Mouse (Mus musculus): ENCODE measurements at regions not wholly inside any gene's neighbourhood (a gene's known extent, or its start where the extent isn't known, plus 50 kb on each side); places are given as distances from the start of the nearest gene placed in this dataset.

- CTCF ChIA-PET, result no interaction called here
- POLR2A ChIA-PET, result no interaction called here
These were observed 697.3 kb downstream of the Prdm13 start for GRCm38 (mm10) chr4:20988474-20988873.

GRCm38 (mm10) chr4:20973428-20973827, 712.3 kb downstream of the Prdm13 start:
- CTCF ChIA-PET, result no interaction called here
- POLR2A ChIA-PET, result no interaction called here

GRCm38 (mm10) chr4:20972136-20972875, 713.5 kb downstream of the Prdm13 start:
- ChIA-PET POLR2A (no interaction called here), CTCF (no interaction called here)

GRCm38 (mm10) chr4:20949696-20950095, 736.1 kb downstream of the Prdm13 start:
- POLR2A ChIA-PET, result interaction anchor here in 1 of 4 experiments (0.6 kb wide), 1 partner anchor 55 kb away, joined by 3 read pairs; no protein-coding TSS in a partner anchor

More at GRCm38 (mm10) chr4:20949696-20950095, 736.1 kb downstream of the Prdm13 start:
- CTCF ChIA-PET, result no interaction called here

Data from embryonic stem cell, embryonic (primary cell).